Mouse (Mus musculus): ENCODE results near the gene Cebpg. TPM values are rescaled to one million over a fixed set of nuclear protein-coding genes. Genes with fewer than 3 reads are reported as not detected.
A peak's percentile ranks its signal among the peaks of the same experiment; 100 is the strongest.

Gene Cebpg
- 4.7 and 9.2 TPM in 2 replicates for polyA plus RNA-seq (2012; rRNA removed)
- 14.5 and 14.7 TPM in 2 replicates for polyA plus RNA-seq (2014; fragmentation: Nextera tagmentation; extraction: Ambion mirVana)

- ATAC-seq (ENCODE audit: insufficient read depth) (peak; percentile 97), DNase-seq (ENCODE audit: low read depth in 3 of 3, low spot score in 3 of 3) (peak; percentile 86 to 88 (median 87))
- under 1% methylated on average over 52 of the region's 53 CpGs for WGBS (ENCODE audit: insufficient replicate concordance)
- peak within 1 kb of the TSS; percentile 75 for H3K27ac ChIP-seq
- peaks cover 3% of the 10 kb centered on the region; the same call in 1 of the 2 replicates for H3K36me3 ChIP-seq (replicated peaks; ENCODE audit: control insufficient read depth, insufficient read depth, low read depth)
- H3K4me3 ChIP-seq (ENCODE audit: insufficient read depth in 1 of 2, low read depth in 2 of 2, low read length in 2 of 2), result peak within 1 kb of the TSS; percentile 91
- no peak for TF ChIP-seq EP300 (IDR thresholded peaks at IDR 0.05; ENCODE audit: low read depth)
- no peak for TF ChIP-seq CTCF (IDR thresholded peaks at IDR 0.05; ENCODE audit: low read depth)
- H3K9ac ChIP-seq (replicated peaks), result peak within 1 kb of the TSS; percentile 93
- peaks cover 13 to 16% of the 10 kb centered on the region in 2 experiments for H3K4me1 ChIP-seq (replicated peaks; ENCODE audit: control insufficient read depth in 2 of 2, insufficient read depth in 2 of 2, low read length in 1 of 2)
- H3K4me2 ChIP-seq (ENCODE audit: low read depth), result peak within 1 kb of the TSS; percentile 85
- no peaks in the 10 kb centered on the region for H3K27me3 ChIP-seq (ENCODE audit: control insufficient read depth, insufficient read depth, low read length)
- H3K9me3 ChIP-seq (ENCODE audit: control insufficient read depth, low read length), result no peaks in the 10 kb centered on the region
Measured at GRCm38 (mm10) chr7:35056436-35056864, at the start of gene Cebpg. Gene Cebpg (minus strand): TSS chr7:35056573.

GRCm38 (mm10) chr7:35099528-35099927 lies 43.2 kb upstream of the Cebpg start:
- H3K9me3 ChIP-seq (ENCODE audit: control insufficient read depth, low read length), result no peaks in the 10 kb centered on the region
- H3K9ac ChIP-seq (replicated peaks), result no peak overlapping the region
- H3K27ac ChIP-seq, result no peak overlapping the region
- H3K4me1 ChIP-seq (replicated peaks; ENCODE audit: control insufficient read depth in 2 of 2, insufficient read depth in 2 of 2, low read length in 1 of 2), result no peaks in the 10 kb centered on the region
- no peak for ATAC-seq (ENCODE audit: insufficient read depth)
- WGBS (ENCODE audit: insufficient replicate concordance), result 43% methylated on average over 4 of the region's 4 CpGs
- DNase-seq (ENCODE audit: low read depth in 3 of 3, low spot score in 3 of 3), result no peak
- no peak overlapping the region for H3K4me3 ChIP-seq (ENCODE audit: insufficient read depth in 1 of 2, low read depth in 2 of 2, low read length in 2 of 2)
- no peak for TF ChIP-seq EP300 (IDR thresholded peaks at IDR 0.05; ENCODE audit: low read depth)
- no peak for TF ChIP-seq CTCF (IDR thresholded peaks at IDR 0.05; ENCODE audit: low read depth)
- no peaks in the 10 kb centered on the region for H3K27me3 ChIP-seq (ENCODE audit: control insufficient read depth, insufficient read depth, low read length)
- no peaks in the 10 kb centered on the region for H3K36me3 ChIP-seq (replicated peaks; ENCODE audit: control insufficient read depth, insufficient read depth, low read depth)
- no peak overlapping the region for H3K4me2 ChIP-seq (ENCODE audit: low read depth)

- Histone ChIP-seq H3K27me3 (ENCODE audit: control insufficient read depth, insufficient read depth, low read length) (no peaks in the 10 kb centered on the region), H3K27ac (no peak overlapping the region), H3K4me3 (ENCODE audit: insufficient read depth in 1 of 2, low read depth in 2 of 2, low read length in 2 of 2) (no peak overlapping the region), H3K9me3 (ENCODE audit: control insufficient read depth, low read length) (no peaks in the 10 kb centered on the region), H3K4me2 (ENCODE audit: low read depth) (no peak overlapping the region), H3K9ac (replicated peaks) (no peak overlapping the region), H3K36me3 (replicated peaks; ENCODE audit: control insufficient read depth, insufficient read depth, low read depth) (no peaks in the 10 kb centered on the region), H3K4me1 (replicated peaks; ENCODE audit: control insufficient read depth in 2 of 2, insufficient read depth in 2 of 2, low read length in 1 of 2) (no peaks in the 10 kb centered on the region)
- TF ChIP-seq CTCF (IDR thresholded peaks at IDR 0.05; ENCODE audit: low read depth) (no peak), EP300 (IDR thresholded peaks at IDR 0.05; ENCODE audit: low read depth) (no peak)
- WGBS (ENCODE audit: insufficient replicate concordance), result 19% methylated on average over 4 of the region's 4 CpGs
- no peak for ATAC-seq (ENCODE audit: insufficient read depth)
- no peak for DNase-seq (ENCODE audit: low read depth in 3 of 3, low spot score in 3 of 3)
Measured at GRCm38 (mm10) chr7:35098777-35099176, 42.4 kb upstream of the Cebpg start.

GRCm38 (mm10) chr7:35094975-35095678 lies 38.8 kb upstream of the Cebpg start:
- TF ChIP-seq CTCF (IDR thresholded peaks at IDR 0.05; ENCODE audit: low read depth), result no peak
- TF ChIP-seq EP300 (IDR thresholded peaks at IDR 0.05; ENCODE audit: low read depth), result no peak
- Histone ChIP-seq H3K27ac (no peak overlapping the region), H3K9me3 (ENCODE audit: control insufficient read depth, low read length) (no peaks in the 10 kb centered on the region), H3K4me3 (ENCODE audit: insufficient read depth in 1 of 2, low read depth in 2 of 2, low read length in 2 of 2) (no peak overlapping the region), H3K9ac (replicated peaks) (no peak overlapping the region), H3K4me2 (ENCODE audit: low read depth) (no peak overlapping the region), H3K27me3 (ENCODE audit: control insufficient read depth, insufficient read depth, low read length) (no peaks in the 10 kb centered on the region), H3K36me3 (replicated peaks; ENCODE audit: control insufficient read depth, insufficient read depth, low read depth) (no peaks in the 10 kb centered on the region), H3K4me1 (replicated peaks; ENCODE audit: control insufficient read depth in 2 of 2, insufficient read depth in 2 of 2, low read length in 1 of 2) (peaks cover 0 to 2% of the 10 kb centered on the region in 2 experiments; a peak in 2 of 4 replicates)
- ATAC-seq (ENCODE audit: insufficient read depth) (no peak), DNase-seq (ENCODE audit: low read depth in 3 of 3, low spot score in 3 of 3) (no peak)
- WGBS (ENCODE audit: insufficient replicate concordance), result 63% methylated on average over 9 of the region's 9 CpGs

DNA sequence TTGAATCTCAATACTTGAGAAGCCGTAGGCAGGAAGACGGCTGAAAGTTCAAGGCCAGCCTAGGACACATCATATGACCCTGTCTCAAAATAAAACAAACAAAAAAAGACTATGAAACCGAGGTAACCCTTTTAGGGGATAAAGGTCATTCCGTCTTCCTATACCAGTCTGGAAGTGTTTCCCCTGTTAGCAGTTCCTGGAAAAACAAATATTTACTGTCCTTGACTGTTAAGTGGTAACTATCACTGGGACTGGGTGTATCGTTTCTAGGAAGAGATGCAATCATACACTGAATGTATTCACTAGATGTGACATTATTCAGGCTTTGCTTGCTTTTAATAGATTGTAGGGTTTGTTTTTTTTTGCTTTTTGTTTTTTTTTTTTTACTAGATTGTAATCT lies 34.2 kb upstream of the Cebpg start:
- Histone ChIP-seq H3K4me2 (ENCODE audit: low read depth) (no peak overlapping the region), H3K27me3 (ENCODE audit: control insufficient read depth, insufficient read depth, low read length) (no peaks in the 10 kb centered on the region; the same call in 1 of the 2 replicates), H3K4me3 (ENCODE audit: insufficient read depth in 1 of 2, low read depth in 2 of 2, low read length in 2 of 2) (no peak overlapping the region), H3K9me3 (ENCODE audit: control insufficient read depth, low read length) (no peaks in the 10 kb centered on the region), H3K9ac (replicated peaks) (no peak overlapping the region), H3K4me1 (replicated peaks; ENCODE audit: control insufficient read depth in 2 of 2, insufficient read depth in 2 of 2, low read length in 1 of 2) (peaks cover 0 to 2% of the 10 kb centered on the region in 2 experiments; a peak in 2 of 4 replicates), H3K36me3 (replicated peaks; ENCODE audit: control insufficient read depth, insufficient read depth, low read depth) (no peaks in the 10 kb centered on the region), H3K27ac (no peak overlapping the region)
- 46% methylated on average over 5 of the region's 5 CpGs for WGBS (ENCODE audit: insufficient replicate concordance)
- DNase-seq (ENCODE audit: low read depth in 3 of 3, low spot score in 3 of 3) (no peak), ATAC-seq (ENCODE audit: insufficient read depth) (no peak)
- TF ChIP-seq CTCF (IDR thresholded peaks at IDR 0.05; ENCODE audit: low read depth), result no peak
- 0 out of 2 replicates have a peak, but pooled peaks have one; percentile 18 for TF ChIP-seq EP300 (IDR thresholded peaks at IDR 0.05; ENCODE audit: low read depth)

Measured in liver, embryonic 14.5 days (tissue).